Mouse (Mus musculus): ENCODE results near the gene Sv2c.
"Not testable (repeated sequence)": the region's sequence is repeated elsewhere in the genome, so short reads cannot be mapped to it uniquely, and the experiment has no call there.

Gene Sv2c

GRCm38 (mm10) chr13:96132401-96132816 is at the start of gene Sv2c:
Gene Sv2c (minus strand): TSS chr13:96132577.
- no peak for DNase-seq

DNA sequence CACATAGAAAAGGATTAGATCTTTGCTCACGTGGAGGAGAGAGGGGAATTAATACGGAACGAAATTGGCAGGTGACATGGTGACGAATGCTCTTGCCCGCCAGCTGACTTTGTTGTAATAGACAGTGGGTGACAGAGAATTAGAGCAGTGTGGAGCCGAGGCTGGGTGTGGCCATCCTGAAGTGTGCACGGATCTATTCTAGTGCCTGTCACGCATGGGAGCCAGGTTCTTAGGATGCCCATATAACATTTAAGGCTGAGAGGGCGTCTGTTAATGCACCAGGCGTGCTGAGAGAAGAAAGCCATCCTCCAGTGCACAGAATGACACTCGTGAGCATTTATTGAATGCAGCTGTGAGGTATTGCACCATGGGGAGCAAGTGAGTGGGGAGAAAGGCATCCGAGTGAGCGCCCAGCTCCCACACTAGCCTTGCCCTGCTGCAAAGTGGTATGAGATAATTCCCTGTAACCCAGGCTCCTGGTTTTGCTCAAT is 48.3 kb upstream of the Sv2c start:
- DNase-seq: no peak

DNA sequence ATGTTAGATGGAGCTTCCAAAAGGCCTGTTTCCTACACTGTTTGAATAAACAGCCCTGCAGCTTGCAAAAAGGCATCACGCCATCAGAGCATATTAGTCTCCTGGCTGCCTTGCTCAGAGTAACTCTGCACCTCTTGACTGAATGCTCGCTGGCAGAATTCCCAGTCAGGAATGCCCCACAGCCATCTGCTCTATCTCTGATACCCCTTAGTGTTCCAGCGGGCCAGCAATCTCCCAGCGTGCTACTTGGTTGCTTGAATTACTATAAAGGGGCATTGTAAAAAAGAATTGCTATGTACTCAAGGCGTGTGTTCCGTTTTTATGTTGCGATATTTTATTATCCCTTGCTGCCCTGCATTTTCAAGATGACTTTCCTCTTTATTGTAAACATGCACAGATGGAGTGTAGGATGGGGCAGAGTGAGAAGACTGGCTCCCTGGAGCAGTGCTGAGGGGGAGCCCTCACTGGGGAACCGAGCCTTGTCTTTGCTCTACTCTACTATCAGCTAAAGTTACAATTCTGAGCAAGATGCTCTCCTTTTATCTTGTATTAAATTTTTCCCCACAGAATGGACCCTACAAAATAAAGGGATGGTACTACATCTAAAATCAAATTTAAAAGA is 43.3 kb upstream of the Sv2c start:
- DNase-seq: no peak

- no peak for DNase-seq
Measured at GRCm38 (mm10) chr13:96173686-96174085, 41.3 kb upstream of the Sv2c start.

DNA sequence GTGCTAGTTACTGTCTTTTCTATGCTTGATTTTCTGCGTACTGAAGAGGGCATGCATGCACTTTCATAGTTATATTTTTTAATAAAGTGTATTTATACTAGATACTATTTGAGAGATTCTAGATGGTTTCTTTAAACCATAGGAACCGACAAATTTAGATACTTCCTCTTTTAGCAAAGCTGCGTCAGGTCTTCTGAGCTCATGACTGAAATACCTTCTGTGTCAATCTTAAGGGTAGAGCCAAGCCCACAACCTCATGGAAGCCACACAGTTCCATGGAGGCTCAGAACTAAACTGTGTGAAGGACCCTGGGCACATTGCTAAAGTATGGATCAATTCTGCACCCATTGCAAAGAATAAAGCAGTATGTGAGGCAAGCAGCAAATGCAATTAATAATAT is 39.9 kb upstream of the Sv2c start:
- DNase-seq: no peak

- no peak for DNase-seq
Measured at GRCm38 (mm10) chr13:96168991-96169665, 36.8 kb upstream of the Sv2c start.

GRCm38 (mm10) chr13:96166593-96166992 is 34.2 kb upstream of the Sv2c start:
- no peak for DNase-seq

DNA sequence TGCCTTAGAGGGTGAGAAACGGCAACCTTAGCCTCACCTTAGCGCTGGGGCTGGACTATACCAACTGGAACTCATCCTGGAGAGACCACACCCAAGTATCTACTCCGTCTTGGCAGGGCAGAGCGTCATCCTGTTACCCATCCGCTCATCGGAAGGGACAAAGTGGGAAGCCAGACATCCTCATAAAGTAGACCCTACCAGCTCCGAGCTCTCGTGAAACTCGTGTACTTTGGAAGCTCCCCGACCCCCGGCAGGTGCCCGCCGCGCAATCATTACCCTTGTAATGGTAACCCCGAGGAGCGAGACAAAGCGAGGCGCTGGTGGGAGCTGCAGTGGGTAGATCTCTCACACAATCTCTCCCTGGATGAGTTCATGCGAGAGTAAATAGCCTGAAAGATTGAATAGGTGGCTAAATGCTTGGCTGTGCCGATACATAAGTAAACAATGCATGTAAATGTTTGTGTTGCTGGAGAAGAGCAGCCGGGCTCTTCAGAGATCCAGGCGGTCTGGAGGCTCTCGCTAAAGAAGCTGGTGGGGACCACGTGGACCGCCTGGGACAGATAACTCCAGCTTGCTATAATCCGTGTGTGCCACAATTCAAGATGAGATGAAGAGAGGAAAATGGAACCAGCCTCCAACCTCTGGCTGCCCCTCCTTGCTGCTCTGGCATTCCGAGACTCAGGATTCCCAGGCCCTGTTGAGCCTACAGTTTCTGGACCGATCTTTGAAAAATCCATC is 1.2 kb upstream of the Sv2c start:
- no peak for DNase-seq

DNA sequence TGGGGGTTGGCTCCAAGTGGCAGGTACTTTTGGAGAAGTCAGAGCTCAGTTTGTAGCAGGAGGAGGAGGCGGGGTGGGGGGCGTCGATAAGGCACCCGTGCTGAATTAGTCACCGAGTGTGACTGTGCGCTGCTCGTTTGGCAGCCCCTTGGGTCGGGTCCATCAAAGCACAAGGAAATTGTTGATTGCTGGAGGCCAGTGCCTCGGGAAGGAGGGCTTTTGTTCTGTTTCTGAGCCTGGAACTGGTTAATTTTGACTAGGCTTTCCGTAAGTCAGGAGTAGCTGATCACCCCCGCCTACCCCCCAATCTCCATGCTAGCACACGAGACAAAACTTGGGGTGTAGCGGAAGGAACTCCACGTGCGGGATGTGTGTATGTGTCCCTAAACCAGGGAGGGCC is 456 bp upstream of the Sv2c start:
- DNase-seq: no peak

GRCm38 (mm10) chr13:96131911-96132310 is 466 bp downstream of the Sv2c start:
- DNase-seq: no peak

DNA sequence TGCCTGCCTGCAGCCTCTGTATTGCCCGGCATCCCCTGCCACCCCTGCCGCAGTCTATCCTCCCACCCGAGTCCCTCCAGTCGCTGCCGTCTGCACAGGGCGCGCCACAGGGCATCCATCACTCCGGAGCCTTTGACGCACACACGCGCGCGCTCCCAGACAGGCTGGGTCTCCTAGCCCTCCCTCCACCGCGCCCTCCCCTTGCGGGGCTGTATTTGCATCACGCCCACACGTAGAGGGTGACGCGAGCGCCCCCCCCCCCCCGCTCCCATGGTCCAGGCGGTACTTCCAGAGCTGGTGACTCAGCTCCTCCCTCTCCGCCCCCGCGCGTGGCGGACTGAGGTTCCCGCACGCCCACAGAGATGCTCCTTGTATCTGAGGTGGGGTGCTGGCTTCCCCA is 1.3 kb downstream of the Sv2c start:
- no peak for DNase-seq

DNA sequence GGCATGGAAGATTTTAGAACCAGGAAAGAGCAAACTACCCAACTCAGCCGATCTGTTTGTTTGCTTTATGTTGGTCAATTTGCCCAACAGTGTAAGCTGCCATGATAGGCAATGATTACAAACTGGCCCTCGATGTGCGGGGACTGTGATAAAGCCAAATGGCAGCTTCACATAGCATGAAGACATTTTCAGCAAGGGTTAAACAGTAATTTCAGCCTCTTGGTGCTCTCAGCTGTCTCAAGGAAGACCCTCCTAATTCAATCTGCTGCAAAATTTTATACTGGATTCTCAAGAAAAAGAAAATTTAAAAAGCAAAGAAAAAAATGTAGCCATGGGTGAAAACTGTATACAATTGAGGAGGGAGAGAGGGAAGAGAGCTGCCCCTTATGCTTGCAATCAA is 3.3 kb downstream of the Sv2c start:
- DNase-seq: no peak

- no peak for DNase-seq
Measured at GRCm38 (mm10) chr13:96126669-96127068, 5.7 kb downstream of the Sv2c start.

- no peak for DNase-seq
Measured at GRCm38 (mm10) chr13:96125011-96125410, 7.4 kb downstream of the Sv2c start.

DNA sequence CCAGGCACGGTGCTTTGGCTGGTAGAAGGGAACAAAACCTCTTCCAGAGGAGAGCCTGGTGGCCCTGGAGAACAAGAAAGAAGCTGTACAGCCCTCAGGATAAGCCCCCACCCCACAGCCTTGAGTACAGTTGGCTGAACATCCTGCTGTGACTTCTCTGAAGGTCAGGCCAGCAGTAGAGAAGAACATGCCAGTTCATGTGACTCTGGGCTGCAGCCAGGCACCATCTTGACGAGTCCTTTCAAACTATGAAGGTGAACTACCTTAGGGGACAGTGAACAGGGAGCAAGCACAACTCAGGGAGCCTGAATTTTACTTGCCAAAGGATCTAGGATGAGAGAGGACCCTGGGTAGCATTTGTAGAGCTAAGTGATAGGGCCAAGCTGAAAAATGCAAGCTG is 19.7 kb downstream of the Sv2c start:
- no peak for DNase-seq

- no peak for DNase-seq
Measured at GRCm38 (mm10) chr13:96110767-96111166, 21.6 kb downstream of the Sv2c start.

DNA sequence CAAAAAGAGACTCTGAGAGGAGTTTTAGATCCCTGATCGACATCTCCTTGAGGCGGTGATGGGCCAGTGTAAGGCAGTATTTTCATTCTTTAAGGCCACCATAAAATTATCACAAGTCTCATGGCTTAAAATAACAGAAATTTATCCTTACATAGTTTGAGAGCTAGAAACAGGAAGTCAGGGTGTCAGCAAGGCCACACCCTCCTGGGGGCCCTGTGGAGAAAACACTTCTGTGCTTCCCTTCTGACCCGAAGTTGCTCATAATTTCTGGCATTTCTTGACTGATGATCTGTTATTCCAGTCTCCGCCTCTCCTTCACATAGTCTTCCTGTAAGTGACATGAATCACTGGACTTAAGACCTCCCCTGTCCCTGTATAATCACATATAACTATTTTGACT is 26.0 kb downstream of the Sv2c start:
- no peak for DNase-seq

GRCm38 (mm10) chr13:96090929-96091328 is 41.4 kb downstream of the Sv2c start:
- no peak for DNase-seq

- DNase-seq: no peak
Measured at GRCm38 (mm10) chr13:96085581-96086302, 46.6 kb downstream of the Sv2c start.

- not testable (repeated sequence) for DNase-seq
Measured at GRCm38 (mm10) chr13:96081754-96082153, 50.6 kb downstream of the Sv2c start, which contains the start of gene Gm17190. Gene Gm17190 (plus strand): TSS chr13:96082054.

- DNase-seq: not testable (repeated sequence)
Measured at GRCm38 (mm10) chr13:96081276-96081675, 51.1 kb downstream of the Sv2c start, which contains the start of gene Gm20075. Gene Gm20075 (minus strand): TSS chr13:96081376.

- no peak for DNase-seq
Measured at GRCm38 (mm10) chr13:96073555-96073954, 58.8 kb downstream of the Sv2c start.

- no peak for DNase-seq
Measured at GRCm38 (mm10) chr13:96052755-96053154, 79.6 kb downstream of the Sv2c start.
